Mouse (Mus musculus): ENCODE data around the gene Cdk9.

GRCm38 (mm10) chr2:32699680-32700079 is 13.2 kb downstream of the Cdk9 start:
- TF ChIP-seq CTCF (conservative IDR thresholded peaks at IDR 0.05; ENCODE audit: low read length), result no peak
- TF ChIP-seq NANOG (IDR thresholded peaks at IDR 0.05; ENCODE audit: borderline replicate concordance, low read length), result no peak
- no peak for TF ChIP-seq POU5F1 (IDR thresholded peaks at IDR 0.05; ENCODE audit: borderline replicate concordance, low read length)

All from E14TG2a.4 (cell line).